Mouse (Mus musculus) neutrophil, adult 5-6 weeks (primary cell): ENCODE measurements around the gene Mki67. TPM values are rescaled to one million over a fixed set of nuclear protein-coding genes. Genes with fewer than 3 reads are reported as not detected.

Experiments used
- ATAC-seq: fragments of 151-379, 151-347 bp; 2 replicates; pipeline ENCODE4 v1.8.0; 2017; ENCODE audit warnings: mild to moderate bottlenecking, moderate TSS enrichment; ENCODE audit not compliant: insufficient number of reproducible peaks, poor library complexity, low FRiP score, severe bottlenecking; ENCODE audit errors: extremely low read depth
- total RNA-seq: library from RNA; stranded (forward); fragments of 200-1000 nt; gene quantifications from 2 replicates; pipeline ENCODE4 v1.2.3, GENCODE M21; 2017

Mki67 gene
- total RNA-seq, 1 experiment from 2014 or later = 2.2 TPM

GRCm38 (mm10) chr7:135644452-135644851 is 71.7 kb downstream of the Mki67 start:
- no peak for ATAC-seq

- peak; percentile 69 for ATAC-seq
Observed at GRCm38 (mm10) chr7:135641698-135642507, 74.3 kb downstream of the Mki67 start.

Other genes with a start within 250 kb of the Mki67 start
- gene Clrn3, start 187.7 kb downstream of the Mki67 start, total RNA-seq = not detected in 2 replicates
- gene Ptpre, start 178.9 kb downstream of the Mki67 start, total RNA-seq = 112 and 113 TPM in 2 replicates